Mouse (Mus musculus) olfactory bulb, adult 2 months (tissue): ENCODE measurements around the gene Supt5. TPM values are rescaled to one million over a fixed set of nuclear protein-coding genes. Genes with fewer than 3 reads are reported as not detected.

Source experiments
- H3K27ac ChIP-seq: fragments of 200-500 bp; 2 replicates; pipeline ENCODE4 v1.5.1; 2012; ENCODE audit warnings: low read depth, low read length; ENCODE audit not compliant: insufficient read depth
- H3K4me1 ChIP-seq: fragments of 200-500 bp; 2 replicates; pipeline ENCODE4 v1.6.1; 2012; ENCODE audit warnings: low read length; ENCODE audit not compliant: control insufficient read depth, insufficient read depth
- H3K4me3 ChIP-seq: fragments of 200-500 bp; 2 replicates; pipeline ENCODE4 v1.5.1; 2012; ENCODE audit warnings: mild to moderate bottlenecking, low read depth, low read length, moderate library complexity; ENCODE audit not compliant: insufficient read depth
- CTCF ChIP-seq: fragments of 200-500 bp; IDR thresholded peaks from 2 replicates; pipeline ENCODE4 v1.5.1; 2012; ENCODE audit warnings: low read depth, mild to moderate bottlenecking, low read length, moderate library complexity; ENCODE audit not compliant: insufficient read depth
- POLR2A ChIP-seq: fragments of 200-500 bp; IDR thresholded peaks from 2 replicates; pipeline ENCODE4 v1.6.1; 2012; ENCODE audit warnings: mild to moderate bottlenecking, low read depth, low read length, moderate library complexity; ENCODE audit not compliant: insufficient read depth
- WGBS: fragments of 180-500 bp; shearing (Covaris S2); methylation state at CpG from one replicate; pipeline ENCODE4 v1.1.7; 2018; 5-methylcytosine and 5-hydroxymethylcytosine counted together
- polyA plus RNA-seq: library from polyadenylated mRNA; stranded (reverse); fragments of >200 nt; gene quantifications from 2 replicates; pipeline ENCODE4 v1.2.4, GENCODE M21; 2012; ENCODE audit warnings: low replicate concordance; ENCODE audit not compliant: missing spikeins, insufficient read depth, insufficient read length

Gene Supt5
- polyA plus RNA-seq, 1 experiment: not detected

DNA sequence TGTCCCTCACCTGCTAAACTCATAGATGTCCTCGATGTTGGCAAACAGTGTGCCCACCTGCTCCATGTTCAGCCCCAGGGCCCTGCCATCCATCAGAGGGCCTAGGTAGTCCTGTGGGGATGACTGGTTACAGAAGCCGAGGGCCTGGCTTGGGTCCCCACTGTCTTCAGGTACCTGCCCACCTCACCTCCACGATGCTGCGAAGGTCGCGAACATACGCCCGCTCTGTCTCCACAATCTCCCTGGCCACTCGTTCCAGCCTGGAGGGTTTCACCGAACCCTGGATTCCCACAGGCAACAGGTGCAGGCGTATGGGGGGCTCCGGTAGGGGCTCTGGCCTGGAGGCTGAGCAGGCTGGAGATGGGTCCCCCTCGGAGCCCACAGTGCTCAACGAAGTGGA is 31.5 kb upstream of the Supt5 start:
- 89% methylated on average over 14 of the region's 14 CpGs for WGBS
- peaks cover 12% of the 10 kb centered on the region for H3K4me1 ChIP-seq
- no peak overlapping the region for H3K4me3 ChIP-seq
- no peak overlapping the region for H3K27ac ChIP-seq
- TF ChIP-seq POLR2A: no peak
- no peak for TF ChIP-seq CTCF

DNA sequence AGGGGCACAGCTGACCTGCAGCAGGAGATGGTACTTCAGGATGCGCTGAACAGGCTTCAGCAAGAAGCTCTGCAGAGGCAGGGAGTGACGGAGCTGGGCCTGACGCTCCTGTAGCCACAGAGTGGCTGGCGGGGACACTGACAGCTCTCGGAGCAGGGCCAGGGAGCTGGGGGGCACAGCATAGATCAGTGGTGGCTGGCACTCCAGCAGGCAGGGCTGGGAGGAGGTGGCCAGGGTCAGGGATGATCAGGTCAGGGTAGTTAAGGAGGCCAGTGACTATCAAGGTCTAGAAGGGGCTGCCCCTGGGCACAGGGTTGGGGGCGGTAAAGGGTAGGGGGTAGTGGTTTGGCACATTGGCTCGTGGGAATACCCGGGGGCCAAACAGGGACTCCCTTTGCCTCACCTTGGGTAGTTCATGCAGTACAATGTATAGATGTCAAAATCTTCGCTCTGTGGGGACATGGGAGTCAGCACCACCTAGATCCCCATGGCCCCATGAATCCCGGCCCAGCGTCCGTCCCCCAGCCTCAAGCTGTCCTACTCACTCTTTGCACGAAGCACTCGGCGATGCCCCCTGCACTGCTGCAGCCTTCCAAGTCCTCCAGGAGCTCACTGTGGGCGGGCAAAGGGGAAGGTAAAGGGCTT is 29.9 kb upstream of the Supt5 start:
- 90% methylated on average over 16 of the region's 16 CpGs for WGBS
- no peak overlapping the region for H3K4me3 ChIP-seq
- H3K27ac ChIP-seq: no peak overlapping the region
- H3K4me1 ChIP-seq: peaks cover 12% of the 10 kb centered on the region
- TF ChIP-seq POLR2A (no peak), CTCF (no peak)

DNA sequence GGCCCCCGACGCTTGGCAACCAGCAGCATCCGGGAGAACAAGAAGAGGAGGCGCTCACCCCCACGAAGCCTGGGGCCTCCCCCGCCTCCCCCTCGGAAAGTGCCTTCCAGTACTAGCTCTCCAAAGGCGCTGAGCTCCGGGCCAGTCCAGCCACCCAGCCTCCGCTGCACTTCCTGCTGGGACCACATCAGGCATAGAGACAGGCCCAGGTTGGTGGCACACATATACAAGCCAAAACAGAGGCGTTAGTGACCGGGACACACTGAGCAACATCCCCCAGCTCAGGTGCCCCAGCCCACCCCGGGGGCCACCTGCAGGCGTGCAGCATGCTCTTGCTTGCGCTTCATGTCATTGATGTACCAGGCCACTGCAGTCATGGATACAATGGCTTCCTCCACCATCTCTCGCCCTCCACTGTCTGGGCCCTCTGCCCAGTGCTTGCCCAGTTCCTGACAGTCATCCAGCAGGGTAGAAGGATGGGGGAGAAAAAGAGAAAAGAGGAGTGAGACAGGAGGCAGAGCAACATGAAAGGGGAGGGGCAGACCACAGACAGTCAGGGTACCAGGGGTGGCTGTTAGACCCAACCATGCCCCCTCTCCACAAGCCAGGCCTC is 29.2 kb upstream of the Supt5 start:
- H3K4me3 ChIP-seq: no peak overlapping the region
- 85% methylated on average over 16 of the region's 16 CpGs for WGBS
- H3K4me1 ChIP-seq: peaks cover 10% of the 10 kb centered on the region
- TF ChIP-seq CTCF: no peak
- no peak overlapping the region for H3K27ac ChIP-seq

DNA sequence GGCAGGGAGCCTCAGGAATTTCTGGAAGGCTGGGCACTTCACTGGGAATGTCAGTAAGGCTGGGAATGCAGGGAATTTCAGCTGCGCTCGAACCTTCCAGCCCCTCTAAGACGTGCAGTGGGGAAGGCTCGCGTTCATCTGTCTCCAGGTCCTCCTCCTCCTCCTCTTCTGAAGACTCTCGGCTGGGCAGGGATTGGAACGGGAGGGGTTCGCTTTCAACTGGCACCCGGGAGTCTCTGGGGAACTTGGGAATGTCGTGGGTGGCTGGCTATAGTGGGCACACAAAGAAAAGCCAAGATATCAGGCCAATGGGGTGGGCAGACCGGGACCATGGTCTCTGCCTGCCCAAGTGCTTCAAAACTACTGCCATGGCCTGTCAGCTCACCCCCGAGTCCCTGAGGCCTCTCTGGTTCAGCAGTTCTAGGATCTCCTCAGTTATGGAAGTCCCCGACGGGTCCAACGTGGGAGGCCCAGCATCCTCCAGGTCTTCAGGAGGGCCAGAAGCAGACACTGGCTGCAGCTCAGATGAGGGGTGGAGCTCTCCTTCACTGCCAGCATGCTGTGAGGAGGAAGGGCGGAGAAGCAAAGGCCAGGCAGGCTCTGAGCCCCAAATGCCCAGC is 24.0 kb upstream of the Supt5 start:
- no peaks in the 10 kb centered on the region for H3K4me1 ChIP-seq
- WGBS: 86% methylated on average over 16 of the region's 16 CpGs
- no peak overlapping the region for H3K27ac ChIP-seq
- TF ChIP-seq CTCF: no peak
- no peak for TF ChIP-seq POLR2A
- H3K4me3 ChIP-seq: no peak overlapping the region

DNA sequence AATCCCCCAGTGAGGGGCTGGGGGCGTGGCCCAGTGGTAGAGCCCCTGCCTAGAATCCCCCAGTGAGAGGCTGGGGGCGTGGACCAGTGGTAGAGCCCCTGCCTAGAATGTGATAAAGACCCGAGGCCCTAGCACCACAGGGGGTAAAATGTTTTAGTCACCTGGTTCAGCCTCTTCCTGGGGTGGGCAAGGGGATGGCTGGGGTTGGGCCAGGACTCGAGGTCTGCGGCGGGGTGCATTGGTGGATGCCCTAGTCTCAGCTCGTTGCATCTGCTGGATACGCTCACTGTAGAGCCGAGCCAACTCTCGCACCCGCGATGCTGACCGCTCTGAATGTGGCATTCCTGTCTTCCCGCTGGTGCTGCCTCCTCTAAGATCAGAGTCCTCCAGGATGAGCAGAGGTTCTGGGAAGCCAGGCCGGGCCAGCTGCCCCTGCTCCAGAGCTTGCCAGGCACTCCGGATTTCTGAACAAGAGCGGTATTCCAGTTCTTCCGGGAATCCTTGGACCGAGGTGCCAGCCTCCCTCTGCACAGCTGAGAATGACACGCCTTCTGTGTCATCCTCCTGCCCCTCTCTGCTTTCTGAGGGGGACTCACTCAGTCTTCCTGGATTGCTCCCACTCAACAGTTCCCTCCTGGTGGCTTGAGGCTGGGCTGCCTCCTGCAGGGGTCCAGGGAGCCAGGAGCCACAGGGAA is 23.2 kb upstream of the Supt5 start:
- H3K4me3 ChIP-seq: no peak overlapping the region
- TF ChIP-seq CTCF (no peak), POLR2A (no peak)
- H3K27ac ChIP-seq: no peak overlapping the region
- WGBS: 94% methylated on average over 20 of the region's 20 CpGs
- H3K4me1 ChIP-seq: no peaks in the 10 kb centered on the region; the same call in 1 of the 2 replicates

DNA sequence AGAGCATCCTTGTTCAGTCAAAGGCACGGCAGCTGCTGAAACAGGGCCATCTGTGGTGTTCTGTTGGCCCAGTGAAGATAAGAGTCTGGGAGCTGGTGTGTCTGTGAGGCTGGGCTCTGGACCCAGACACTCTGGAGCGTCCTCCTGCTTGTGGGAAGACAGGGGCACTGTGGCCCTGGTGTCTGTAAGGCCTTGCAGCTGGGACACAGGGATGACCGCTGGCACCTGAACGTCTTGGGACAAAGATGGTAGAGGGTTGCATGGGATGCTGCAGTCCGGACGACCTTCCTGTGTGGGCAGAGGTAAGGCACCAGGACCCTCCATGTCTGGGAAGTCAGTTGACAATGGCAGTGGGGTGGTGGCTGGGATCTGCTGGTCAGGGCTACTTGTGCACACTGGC is 21.7 kb upstream of the Supt5 start:
- no peak for TF ChIP-seq POLR2A
- Histone ChIP-seq H3K4me1 (no peaks in the 10 kb centered on the region; the same call in 1 of the 2 replicates), H3K27ac (no peak overlapping the region), H3K4me3 (no peak overlapping the region)
- 93% methylated on average over 6 of the region's 6 CpGs for WGBS

DNA sequence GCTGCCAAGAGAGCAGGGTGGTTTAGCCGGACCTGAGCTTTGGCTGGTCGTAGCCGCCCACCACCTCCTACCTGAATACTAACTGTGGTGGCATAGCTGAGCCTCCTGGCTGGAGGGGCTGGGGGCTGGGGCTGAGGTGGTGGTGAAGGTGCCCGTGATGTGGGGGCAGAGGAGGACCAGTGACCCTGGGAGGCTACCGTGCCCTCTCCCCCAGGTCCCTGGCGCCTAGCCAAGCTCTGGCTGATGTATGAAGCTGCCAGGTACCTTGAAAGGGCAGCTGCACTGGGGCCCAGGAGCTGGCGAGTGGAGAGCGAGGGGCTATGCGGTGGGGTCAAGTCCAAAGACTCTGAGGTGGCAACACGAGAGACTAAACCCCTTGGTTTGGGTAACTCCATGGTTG is 21.3 kb upstream of the Supt5 start:
- WGBS: 86% methylated on average over 10 of the region's 10 CpGs
- Histone ChIP-seq H3K4me1 (no peaks in the 10 kb centered on the region; the same call in 1 of the 2 replicates), H3K27ac (no peak overlapping the region), H3K4me3 (no peak overlapping the region)
- TF ChIP-seq POLR2A: no peak
- TF ChIP-seq CTCF: no peak

DNA sequence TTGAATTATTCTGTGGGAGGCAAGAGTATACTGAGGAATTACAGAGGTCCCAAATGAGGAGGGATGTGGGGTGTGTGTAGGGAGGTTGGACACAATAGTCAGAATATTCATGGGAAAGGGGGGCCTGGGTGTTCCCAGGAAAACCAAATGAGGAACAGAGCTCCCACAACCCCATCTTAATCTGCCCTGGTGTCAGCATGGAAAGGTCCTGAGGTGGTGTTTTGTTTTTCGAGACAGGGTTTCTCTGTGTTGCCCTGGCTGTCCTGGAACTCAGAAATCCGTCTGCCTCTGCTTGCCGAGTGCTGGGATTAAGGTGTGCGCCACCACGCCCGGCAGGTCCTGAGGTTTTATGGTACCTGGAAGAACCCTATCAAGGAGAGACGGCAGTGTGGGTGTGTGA is 19.9 kb upstream of the Supt5 start:
- WGBS: 47% methylated on average over 7 of the region's 7 CpGs
- Histone ChIP-seq H3K27ac (no peak overlapping the region), H3K4me1 (no peaks in the 10 kb centered on the region; the same call in 1 of the 2 replicates), H3K4me3 (no peak overlapping the region)
- no peak for TF ChIP-seq POLR2A
- TF ChIP-seq CTCF: no peak

DNA sequence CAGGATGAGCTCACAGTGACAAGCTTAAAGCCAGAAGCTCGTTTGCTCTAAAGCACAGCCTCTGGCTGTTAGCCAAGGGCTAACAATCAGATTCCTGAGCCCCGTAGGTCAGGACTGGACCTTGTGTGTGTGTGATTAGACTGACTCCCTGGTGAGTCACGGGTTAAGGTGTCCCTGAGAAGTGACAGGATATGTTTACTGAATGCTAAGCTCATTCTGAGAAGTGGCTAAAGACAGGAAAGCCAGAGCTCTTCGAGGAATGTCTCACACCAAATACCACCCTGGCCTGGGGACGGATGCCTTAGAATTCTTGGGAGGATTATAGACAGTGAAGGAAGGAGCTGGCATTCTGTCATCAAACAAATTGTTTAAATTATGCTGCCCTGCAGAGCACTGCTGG is 19.4 kb upstream of the Supt5 start:
- H3K4me3 ChIP-seq: no peak overlapping the region
- no peaks in the 10 kb centered on the region; the same call in 1 of the 2 replicates for H3K4me1 ChIP-seq
- WGBS: 10% methylated on average over 5 of the region's 5 CpGs
- TF ChIP-seq CTCF (no peak), POLR2A (no peak)
- no peak overlapping the region for H3K27ac ChIP-seq
